Mouse (Mus musculus): ENCODE measurements around the gene Dusp6. TPM values are rescaled to one million over a fixed set of nuclear protein-coding genes. Genes with fewer than 3 reads are reported as not detected.
A peak's percentile ranks its signal among the peaks of the same experiment; 100 is the strongest.
"Not testable (repeated sequence)": the region's sequence is repeated elsewhere in the genome, so short reads cannot be mapped to it uniquely, and the experiment has no call there.

Dusp6 gene
- polyA plus RNA-seq (2011; ENCODE audit: insufficient read depth, insufficient read length, low read depth, missing spikeins) = 46.8 and 50.9 TPM in 2 replicates

GRCm38 (mm10) chr10:99262867-99263379 lies at the start of gene Dusp6:
TSS of gene Dusp6 (plus strand) at chr10:99263231.
- Histone ChIP-seq H3K27ac (ENCODE audit: insufficient read depth, low read length) (peak within 1 kb of the TSS; percentile 94), H3K9ac (ENCODE audit: low read depth, poor library complexity, severe bottlenecking) (peak within 1 kb of the TSS; percentile 82), H3K4me1 (ENCODE audit: control insufficient read depth, insufficient read depth, low read length) (no peaks in the 10 kb centered on the region), H3K4me3 (ENCODE audit: low read depth, low read length) (peak within 1 kb of the TSS; percentile 91), H3K36me3 (ENCODE audit: control insufficient read depth, insufficient read depth, low read length, poor library complexity, severe bottlenecking) (peaks cover 17% of the 10 kb centered on the region), H3K9me3 (replicated peaks; ENCODE audit: control insufficient read depth, insufficient read depth, low read length, poor library complexity, severe bottlenecking) (no peaks in the 10 kb centered on the region), H3K27me3 (ENCODE audit: control insufficient read depth, insufficient read depth, low read length, poor library complexity, severe bottlenecking) (no peaks in the 10 kb centered on the region)
- peak; percentile 93 for TF ChIP-seq EP300 (IDR thresholded peaks at IDR 0.05; ENCODE audit: insufficient read depth, low read depth, low read length)
- peak; percentile 81 for TF ChIP-seq POLR2A (IDR thresholded peaks at IDR 0.05; ENCODE audit: insufficient read depth, low read length)
- no peak for TF ChIP-seq CTCF (IDR thresholded peaks at IDR 0.05; ENCODE audit: low read depth, low read length)

- H3K27ac ChIP-seq (ENCODE audit: insufficient read depth, low read length) = no peak overlapping the region
These were observed 48.4 kb upstream of the Dusp6 start for GRCm38 (mm10) chr10:99214421-99215299.

GRCm38 (mm10) chr10:99216570-99216969 lies 46.5 kb upstream of the Dusp6 start:
- not testable (repeated sequence) for H3K27me3 ChIP-seq (ENCODE audit: control insufficient read depth, insufficient read depth, low read length, poor library complexity, severe bottlenecking); H3K4me1 ChIP-seq (ENCODE audit: control insufficient read depth, insufficient read depth, low read length); H3K9ac ChIP-seq (ENCODE audit: low read depth, poor library complexity, severe bottlenecking); H3K9me3 ChIP-seq (replicated peaks; ENCODE audit: control insufficient read depth, insufficient read depth, low read length, poor library complexity, severe bottlenecking); H3K36me3 ChIP-seq (ENCODE audit: control insufficient read depth, insufficient read depth, low read length, poor library complexity, severe bottlenecking); H3K4me3 ChIP-seq (ENCODE audit: low read depth, low read length); H3K27ac ChIP-seq (ENCODE audit: insufficient read depth, low read length)

More at GRCm38 (mm10) chr10:99214421-99215299, 48.4 kb upstream of the Dusp6 start:
- no peaks in the 10 kb centered on the region for H3K36me3 ChIP-seq (ENCODE audit: control insufficient read depth, insufficient read depth, low read length, poor library complexity, severe bottlenecking)
- peaks cover 6% of the 10 kb centered on the region; the same call in 1 of the 2 replicates for H3K9me3 ChIP-seq (replicated peaks; ENCODE audit: control insufficient read depth, insufficient read depth, low read length, poor library complexity, severe bottlenecking)
- TF ChIP-seq CTCF (IDR thresholded peaks at IDR 0.05; ENCODE audit: low read depth, low read length) (no peak), EP300 (IDR thresholded peaks at IDR 0.05; ENCODE audit: insufficient read depth, low read depth, low read length) (no peak), POLR2A (IDR thresholded peaks at IDR 0.05; ENCODE audit: insufficient read depth, low read length) (no peak)
- H3K4me1 ChIP-seq (ENCODE audit: control insufficient read depth, insufficient read depth, low read length) = no peaks in the 10 kb centered on the region
- no peaks in the 10 kb centered on the region for H3K27me3 ChIP-seq (ENCODE audit: control insufficient read depth, insufficient read depth, low read length, poor library complexity, severe bottlenecking)
- no peak overlapping the region for H3K4me3 ChIP-seq (ENCODE audit: low read depth, low read length)
- no peak overlapping the region for H3K9ac ChIP-seq (ENCODE audit: low read depth, poor library complexity, severe bottlenecking)

- H3K36me3 ChIP-seq (ENCODE audit: control insufficient read depth, insufficient read depth, low read length, poor library complexity, severe bottlenecking) = no peaks in the 10 kb centered on the region
- no peak overlapping the region for H3K4me3 ChIP-seq (ENCODE audit: low read depth, low read length)
- no peak overlapping the region for H3K9ac ChIP-seq (ENCODE audit: low read depth, poor library complexity, severe bottlenecking)
- TF ChIP-seq CTCF (IDR thresholded peaks at IDR 0.05; ENCODE audit: low read depth, low read length) (no peak), EP300 (IDR thresholded peaks at IDR 0.05; ENCODE audit: insufficient read depth, low read depth, low read length) (no peak), POLR2A (IDR thresholded peaks at IDR 0.05; ENCODE audit: insufficient read depth, low read length) (no peak)
- H3K27me3 ChIP-seq (ENCODE audit: control insufficient read depth, insufficient read depth, low read length, poor library complexity, severe bottlenecking) = no peaks in the 10 kb centered on the region
- no peaks in the 10 kb centered on the region for H3K4me1 ChIP-seq (ENCODE audit: control insufficient read depth, insufficient read depth, low read length)
- no peak overlapping the region for H3K27ac ChIP-seq (ENCODE audit: insufficient read depth, low read length)
- H3K9me3 ChIP-seq (replicated peaks; ENCODE audit: control insufficient read depth, insufficient read depth, low read length, poor library complexity, severe bottlenecking) = no peaks in the 10 kb centered on the region
These were observed 41.5 kb upstream of the Dusp6 start for GRCm38 (mm10) chr10:99221540-99221939.

GRCm38 (mm10) chr10:99222726-99223125 lies 40.3 kb upstream of the Dusp6 start:
- Histone ChIP-seq H3K36me3 (ENCODE audit: control insufficient read depth, insufficient read depth, low read length, poor library complexity, severe bottlenecking) (no peaks in the 10 kb centered on the region), H3K27ac (ENCODE audit: insufficient read depth, low read length) (no peak overlapping the region), H3K9me3 (replicated peaks; ENCODE audit: control insufficient read depth, insufficient read depth, low read length, poor library complexity, severe bottlenecking) (no peaks in the 10 kb centered on the region), H3K9ac (ENCODE audit: low read depth, poor library complexity, severe bottlenecking) (no peak overlapping the region), H3K27me3 (ENCODE audit: control insufficient read depth, insufficient read depth, low read length, poor library complexity, severe bottlenecking) (no peaks in the 10 kb centered on the region), H3K4me3 (ENCODE audit: low read depth, low read length) (no peak overlapping the region), H3K4me1 (ENCODE audit: control insufficient read depth, insufficient read depth, low read length) (no peaks in the 10 kb centered on the region)
- TF ChIP-seq POLR2A (IDR thresholded peaks at IDR 0.05; ENCODE audit: insufficient read depth, low read length) = no peak
- no peak for TF ChIP-seq CTCF (IDR thresholded peaks at IDR 0.05; ENCODE audit: low read depth, low read length)
- no peak for TF ChIP-seq EP300 (IDR thresholded peaks at IDR 0.05; ENCODE audit: insufficient read depth, low read depth, low read length)

GRCm38 (mm10) chr10:99224218-99224617 lies 38.8 kb upstream of the Dusp6 start:
- TF ChIP-seq POLR2A (IDR thresholded peaks at IDR 0.05; ENCODE audit: insufficient read depth, low read length) (no peak), EP300 (IDR thresholded peaks at IDR 0.05; ENCODE audit: insufficient read depth, low read depth, low read length) (no peak), CTCF (IDR thresholded peaks at IDR 0.05; ENCODE audit: low read depth, low read length) (no peak)
- Histone ChIP-seq H3K9ac (ENCODE audit: low read depth, poor library complexity, severe bottlenecking) (no peak overlapping the region), H3K9me3 (replicated peaks; ENCODE audit: control insufficient read depth, insufficient read depth, low read length, poor library complexity, severe bottlenecking) (no peaks in the 10 kb centered on the region), H3K36me3 (ENCODE audit: control insufficient read depth, insufficient read depth, low read length, poor library complexity, severe bottlenecking) (no peaks in the 10 kb centered on the region), H3K4me3 (ENCODE audit: low read depth, low read length) (no peak overlapping the region), H3K4me1 (ENCODE audit: control insufficient read depth, insufficient read depth, low read length) (no peaks in the 10 kb centered on the region), H3K27me3 (ENCODE audit: control insufficient read depth, insufficient read depth, low read length, poor library complexity, severe bottlenecking) (no peaks in the 10 kb centered on the region), H3K27ac (ENCODE audit: insufficient read depth, low read length) (no peak overlapping the region)

Data from ES-Bruce4 (cell line).